Mouse (Mus musculus) ES-E14 (cell line): ENCODE results near the gene Hras.

ENCODE experiments used
- CHD2 ChIP-seq: IDR thresholded peaks from 2 replicates; pipeline ENCODE4 v1.6.1; 2014; ENCODE audit warnings: mild to moderate bottlenecking, low read depth, low read length, inconsistent platforms
- HCFC1 ChIP-seq: IDR thresholded peaks from 2 replicates; pipeline ENCODE4 v1.6.1; 2012; ENCODE audit warnings: low read length, inconsistent platforms, borderline replicate concordance; ENCODE audit not compliant: insufficient read depth
- MAFK ChIP-seq: IDR thresholded peaks from 2 replicates; pipeline ENCODE4 v1.6.1; 2014; ENCODE audit warnings: mild to moderate bottlenecking, low read depth, low read length, inconsistent platforms; ENCODE audit not compliant: insufficient read depth
- ZC3H11A ChIP-seq: IDR thresholded peaks from 2 replicates; pipeline ENCODE4 v1.6.1; 2012; ENCODE audit warnings: low read depth, mild to moderate bottlenecking, inconsistent platforms, low read length, borderline replicate concordance
- ZNF384 ChIP-seq: IDR thresholded peaks from 2 replicates; pipeline ENCODE4 v1.6.1; 2012; ENCODE audit warnings: low read depth, low read length, inconsistent platforms

DNA sequence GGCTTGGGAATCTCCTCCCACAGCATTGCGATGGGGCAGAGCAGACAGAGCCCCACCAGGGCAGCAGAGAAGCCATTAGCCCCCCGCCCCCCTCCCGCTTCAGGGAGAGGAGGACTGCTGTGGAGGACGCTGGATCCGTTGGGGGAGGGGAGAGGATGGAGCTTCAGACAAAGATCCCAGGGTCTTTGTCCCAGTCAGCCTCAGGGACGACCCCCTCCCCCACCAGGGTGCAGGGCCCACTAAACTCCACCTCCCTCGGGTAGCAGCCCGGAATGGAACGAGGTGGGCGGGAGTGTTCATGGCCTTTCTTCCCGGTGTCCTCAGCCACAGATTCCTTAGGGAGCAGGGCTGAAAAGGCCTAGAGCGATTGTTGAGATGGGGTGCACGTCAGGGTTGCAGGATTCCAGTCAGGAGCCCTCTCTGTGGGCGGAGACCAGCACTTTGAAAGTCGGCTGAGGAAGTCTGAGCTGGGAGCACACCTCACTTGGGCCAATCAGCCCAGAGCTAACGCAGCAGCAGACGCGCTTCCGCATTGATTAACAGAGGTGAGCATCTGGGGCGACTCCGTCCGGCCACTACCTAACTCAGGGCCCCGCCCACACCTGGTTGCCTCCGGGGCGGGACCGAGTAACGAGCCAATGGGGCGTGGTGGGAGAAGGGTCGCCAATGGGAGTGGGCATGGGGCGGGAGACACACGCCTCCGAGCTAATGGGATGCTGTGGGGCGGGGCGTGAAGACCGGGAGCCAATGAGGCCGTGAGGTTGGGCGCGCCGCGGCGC is 21.5 kb upstream of the Hras start, which contains the start of gene Rassf7:
- TF ChIP-seq ZNF384 (no peak), MAFK (no peak), HCFC1 (peak; percentile 40; the same call in 1 of the 2 replicates), ZC3H11A (no peak), CHD2 (peak; percentile 30; the same call in 1 of the 2 replicates)
